Mouse (Mus musculus) monocyte, adult 2 months (primary cell): ENCODE data around the gene Klf9.
A peak's percentile ranks its signal among the peaks of the same experiment; 100 is the strongest.
"Not testable (repeated sequence)": the region's sequence is repeated elsewhere in the genome, so short reads cannot be mapped to it uniquely, and the experiment has no call there.

Experiments used
- DNase-seq, 2 experiments: peaks; one replicate each; pipeline ENCODE4 v3.0.0; 2022; ENCODE audit warnings: low spot score in 2 of 2, low read depth in 1 of 2

Gene Klf9

GRCm38 (mm10) chr19:23139756-23140470 lies 1.1 kb upstream of the Klf9 start:
- no peak for DNase-seq

- no peak for DNase-seq
Observed at GRCm38 (mm10) chr19:23141391-23142281, 610 bp downstream of the Klf9 start.

- no peak for DNase-seq
Observed at GRCm38 (mm10) chr19:23142427-23143073, 1.5 kb downstream of the Klf9 start.

GRCm38 (mm10) chr19:23143074-23143445 lies 2.0 kb downstream of the Klf9 start:
- DNase-seq, result no peak

DNA sequence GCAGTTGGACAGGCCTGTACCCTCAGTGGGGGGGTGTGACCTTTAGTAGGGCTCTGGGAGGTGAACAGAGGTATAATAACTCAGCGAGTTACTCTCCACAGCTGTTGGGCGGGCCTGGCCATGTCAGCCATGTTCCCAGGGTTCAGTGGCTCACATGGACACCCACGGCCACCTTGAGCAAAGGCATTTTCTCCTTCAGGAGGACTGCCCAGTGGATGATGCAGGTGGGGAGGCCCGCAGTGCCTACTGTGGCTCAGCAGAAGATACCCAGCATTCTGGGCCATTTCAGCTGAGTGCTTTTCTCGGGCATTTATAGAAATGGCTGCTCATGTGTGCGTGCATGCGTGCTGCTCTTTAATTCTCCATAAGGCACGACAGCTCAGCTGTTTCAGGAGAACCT lies 2.5 kb downstream of the Klf9 start:
- no peak for DNase-seq

- DNase-seq, result no peak
Observed at GRCm38 (mm10) chr19:23144031-23144430, 3.0 kb downstream of the Klf9 start.

- DNase-seq, result no peak
Observed at GRCm38 (mm10) chr19:23145146-23145545, 4.1 kb downstream of the Klf9 start.

GRCm38 (mm10) chr19:23145575-23145974 lies 4.5 kb downstream of the Klf9 start:
- DNase-seq, result not testable (repeated sequence)

DNA sequence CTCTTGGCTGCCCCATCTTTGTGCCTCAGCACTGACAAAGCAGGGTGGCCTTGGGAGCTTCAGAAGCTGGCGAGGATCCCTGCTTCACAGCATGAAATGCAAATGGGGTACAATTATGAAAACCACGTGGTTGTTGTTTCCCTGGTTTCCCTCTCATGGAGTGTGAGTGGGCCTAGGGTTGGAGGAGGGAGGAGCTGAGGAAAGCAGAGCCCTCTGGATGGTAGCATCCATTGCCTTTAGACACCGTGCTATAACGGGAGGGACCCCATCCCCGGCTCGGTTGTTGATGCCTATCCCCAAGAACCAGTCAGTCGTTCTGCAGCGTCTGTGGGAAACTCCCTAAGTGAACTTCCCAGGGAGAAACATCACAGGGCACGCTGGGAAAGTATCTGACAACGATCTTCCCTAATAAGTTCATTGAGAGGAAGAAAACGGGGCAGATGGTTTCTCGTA lies 5.4 kb downstream of the Klf9 start:
- no peak for DNase-seq

GRCm38 (mm10) chr19:23147026-23147966 lies 6.3 kb downstream of the Klf9 start:
- no peak for DNase-seq

- DNase-seq, result no peak
Observed at GRCm38 (mm10) chr19:23149465-23150410, 8.7 kb downstream of the Klf9 start.

DNA sequence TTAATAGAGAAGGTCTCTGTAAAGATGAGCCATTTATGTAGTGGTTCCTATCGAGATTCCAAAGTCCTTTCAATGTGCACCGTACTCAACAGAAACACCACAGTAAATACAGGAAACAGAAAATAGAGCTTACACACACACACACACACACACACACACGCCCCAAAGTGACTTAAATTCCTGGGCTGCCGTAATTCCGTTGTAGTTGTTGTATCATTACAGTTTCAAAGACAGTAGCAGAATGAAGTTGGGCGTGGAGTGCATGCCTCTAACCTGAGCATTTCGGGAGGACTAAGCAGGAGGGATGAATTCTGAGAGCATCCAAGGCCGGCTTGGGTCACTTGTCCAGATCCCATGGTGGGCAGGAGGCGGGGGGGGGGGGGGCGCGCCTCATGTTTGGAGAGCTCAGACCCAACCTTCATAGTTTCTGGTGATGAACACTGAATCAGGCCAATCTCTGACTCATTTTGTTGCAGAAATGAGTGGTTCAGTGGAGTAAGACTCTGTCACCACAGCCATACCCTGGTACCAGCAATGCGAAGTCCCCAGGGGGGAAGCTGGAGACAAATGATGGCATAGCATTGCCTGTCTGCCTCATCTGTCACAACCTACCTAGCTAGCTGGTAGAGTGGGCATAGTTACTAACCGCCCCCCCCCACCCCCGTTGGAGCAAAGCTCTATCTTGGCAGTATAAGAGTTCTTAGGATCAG lies 9.7 kb downstream of the Klf9 start:
- DNase-seq, result no peak

- DNase-seq, result peak in 1 of 2 experiments; percentile 46
Observed at GRCm38 (mm10) chr19:23151651-23152070, 10.6 kb downstream of the Klf9 start.

DNA sequence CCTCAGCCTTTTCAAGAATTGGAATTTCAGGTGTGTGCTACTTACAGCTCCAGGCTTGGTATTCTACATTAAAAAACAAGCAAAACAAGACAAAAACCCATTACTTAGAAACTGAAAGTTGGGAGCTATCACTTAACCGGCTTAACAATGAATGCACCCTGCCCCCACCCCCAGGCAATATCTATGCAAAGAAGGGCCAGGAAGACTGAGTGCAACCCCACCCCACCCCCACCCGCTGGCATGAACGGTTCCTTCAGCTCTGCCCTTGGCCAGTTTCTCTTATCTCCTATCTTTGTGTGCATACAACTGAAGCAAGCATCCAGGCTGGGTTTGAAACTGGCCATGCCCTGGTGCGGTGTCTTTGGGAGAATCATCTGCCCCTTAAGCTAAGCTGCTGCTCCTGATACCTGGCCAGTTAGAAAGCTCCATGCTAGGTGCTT lies 11.2 kb downstream of the Klf9 start:
- no peak for DNase-seq

GRCm38 (mm10) chr19:23152771-23153605 lies 12.0 kb downstream of the Klf9 start:
- DNase-seq, result no peak

DNA sequence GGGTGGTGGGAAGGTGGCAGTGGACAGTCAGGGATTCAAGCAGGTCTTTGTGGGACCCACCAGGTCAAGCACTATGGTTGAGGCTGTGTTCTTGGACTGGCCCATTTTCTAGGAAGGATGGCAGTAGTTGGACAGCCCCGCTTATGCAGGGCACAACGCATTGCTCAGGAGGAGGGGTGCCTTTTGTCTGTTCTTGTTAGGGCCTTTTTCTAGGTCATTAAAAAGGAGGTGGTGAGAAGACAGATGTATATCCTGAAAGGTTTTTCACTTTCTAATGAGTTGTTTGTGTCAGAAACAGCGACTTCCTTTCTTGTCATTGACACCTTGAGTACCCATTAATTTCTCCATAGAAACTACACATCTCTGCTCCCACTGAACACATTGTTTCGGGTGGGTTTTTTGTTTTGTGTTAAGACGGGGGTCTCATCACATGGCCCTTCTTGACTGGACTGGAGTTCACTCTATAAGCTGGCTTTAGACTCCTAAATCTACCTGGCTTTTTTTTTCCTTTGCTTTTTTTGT lies 12.6 kb downstream of the Klf9 start:
- DNase-seq, result no peak

GRCm38 (mm10) chr19:23159780-23160395 lies 18.9 kb downstream of the Klf9 start:
- no peak for DNase-seq
